Mouse (Mus musculus) kidney, adult 2 months (tissue): ENCODE results near the gene Slc4a3. TPM values are rescaled to one million over a fixed set of nuclear protein-coding genes. Genes with fewer than 3 reads are reported as not detected.

Experiments used
- DNase-seq: peaks from one replicate; pipeline ENCODE4 v3.0.0; 2021
- H3K27ac ChIP-seq: fragments of 200-500 bp; 2 replicates; pipeline ENCODE4 v1.5.1; 2012; ENCODE audit warnings: low read depth, low read length, control low read depth, inconsistent platforms; ENCODE audit not compliant: insufficient read depth
- H3K27me3 ChIP-seq: fragments of 200-500 bp; replicated peaks from 2 replicates; pipeline ENCODE4 v1.6.1; 2012; ENCODE audit warnings: mild to moderate bottlenecking, moderate library complexity, low read length, inconsistent platforms; ENCODE audit not compliant: control insufficient read depth, insufficient read depth
- H3K36me3 ChIP-seq: fragments of 200-500 bp; 2 replicates; pipeline ENCODE4 v1.6.1; 2012; ENCODE audit warnings: mild to moderate bottlenecking, moderate library complexity, low read length, inconsistent platforms; ENCODE audit not compliant: control insufficient read depth, insufficient read depth
- H3K4me1 ChIP-seq: fragments of 200-500 bp; 2 replicates; pipeline ENCODE4 v1.6.1; 2011; ENCODE audit warnings: low read length; ENCODE audit not compliant: control insufficient read depth, insufficient read depth
- H3K4me3 ChIP-seq: fragments of 200-500 bp; 2 replicates; pipeline ENCODE4 v1.5.1; 2011; ENCODE audit warnings: mild to moderate bottlenecking, low read depth, low read length, control low read depth; ENCODE audit not compliant: insufficient read depth
- CTCF ChIP-seq: fragments of 200-500 bp; conservative IDR thresholded peaks from 2 replicates; pipeline ENCODE4 v1.5.1; 2011; ENCODE audit warnings: low read depth, mild to moderate bottlenecking, control low read depth, low read length, moderate library complexity, mixed read lengths; ENCODE audit not compliant: insufficient read depth, insufficient read length
- POLR2A ChIP-seq: fragments of 200-500 bp; IDR thresholded peaks from one replicate; pipeline ENCODE4 v1.6.1; 2011; ENCODE audit warnings: low read depth, low read length, control low read depth
- whole genome bisulfite sequencing: fragments of 180-500 bp; shearing (Covaris S2); methylation state at CpG from one replicate; pipeline ENCODE4 v1.1.7; 2018; 5-methylcytosine and 5-hydroxymethylcytosine counted together
- polyA plus RNA-seq: library from polyadenylated mRNA; depleted of rRNA; stranded (reverse); fragments of >200 nt; gene quantifications from 2 replicates; pipeline ENCODE4 v1.2.3, GENCODE M21; 2012; rRNA removed

Gene Slc4a3
- polyA plus RNA-seq, 1 experiment: 14.2 TPM

DNA sequence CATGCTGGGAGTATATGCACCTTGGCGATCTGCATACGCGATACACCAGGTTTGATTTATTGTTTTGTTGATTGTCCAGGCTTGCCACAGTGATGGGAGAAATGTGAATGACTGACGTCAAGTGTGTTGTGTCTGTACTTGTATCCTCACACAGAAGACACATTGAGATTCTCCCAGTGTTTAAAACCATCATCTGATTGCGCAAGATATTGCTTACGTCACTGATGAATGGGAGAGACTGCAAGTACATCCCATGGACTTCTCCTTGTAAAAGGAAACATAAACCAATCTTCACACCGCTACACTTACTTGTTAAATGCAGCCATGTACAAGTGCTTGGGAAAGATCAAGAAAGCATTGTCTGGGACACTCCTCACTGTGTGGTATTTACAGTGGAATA, 62.2 kb downstream of the Slc4a3 start:
- Histone ChIP-seq H3K27me3 (no peaks in the 10 kb centered on the region), H3K36me3 (no peaks in the 10 kb centered on the region), H3K4me3 (no peak overlapping the region), H3K27ac (no peak overlapping the region), H3K4me1 (no peaks in the 10 kb centered on the region)
- 93% methylated on average over 7 of the region's 7 CpGs for WGBS
- TF ChIP-seq POLR2A: no peak
- no peak for DNase-seq

DNA sequence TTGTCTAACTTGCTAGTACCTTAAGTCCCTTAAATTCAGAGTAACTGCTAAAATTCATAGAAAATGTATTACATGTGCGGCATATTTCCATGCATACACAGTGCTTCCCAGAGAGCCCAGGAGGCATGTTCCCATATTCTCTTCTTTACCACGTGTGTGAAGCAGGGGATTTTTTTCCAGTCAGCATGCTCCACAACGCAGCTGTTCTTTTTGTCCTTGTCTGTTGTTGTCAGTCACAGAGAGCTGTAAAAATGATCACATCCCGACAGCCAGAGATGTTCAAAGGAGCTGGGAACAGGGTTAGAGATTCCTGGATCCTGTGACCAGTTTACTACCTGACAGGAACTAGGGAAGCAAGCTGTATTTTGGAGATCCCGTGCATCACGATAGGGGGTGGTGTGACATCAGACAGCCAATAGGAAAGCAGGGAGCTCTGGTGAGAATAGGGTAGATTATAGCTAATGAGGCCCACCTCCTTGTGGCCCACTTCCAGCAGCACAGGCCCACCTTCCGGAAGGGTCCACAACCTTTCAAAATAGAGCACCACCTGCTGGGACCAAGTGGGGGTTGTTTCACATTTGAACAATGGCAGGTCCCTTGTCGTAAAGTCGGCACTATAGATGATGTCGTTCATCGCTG, 62.7 kb downstream of the Slc4a3 start:
- 66% methylated on average over 11 of the region's 11 CpGs for WGBS
- no peak for TF ChIP-seq POLR2A
- no peak for TF ChIP-seq CTCF

DNA sequence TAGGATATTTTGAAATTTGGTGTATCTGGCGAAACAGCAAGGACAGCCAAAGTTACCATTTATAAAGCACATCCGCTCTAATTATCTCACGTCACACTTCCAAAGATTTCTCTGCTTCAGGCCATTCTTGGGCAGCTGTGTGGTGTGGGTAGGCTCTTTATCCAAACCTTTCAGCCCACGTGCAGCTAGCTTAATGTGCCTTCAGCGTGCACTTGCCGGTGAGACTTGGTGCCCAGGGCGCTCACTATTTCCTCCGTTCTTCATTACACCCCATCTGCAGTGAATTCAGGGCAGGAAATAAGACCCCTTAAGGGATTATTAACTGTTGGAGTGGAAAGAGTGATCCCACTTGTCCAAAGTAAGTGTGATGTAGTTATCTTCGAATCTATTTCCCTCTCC, 63.2 kb downstream of the Slc4a3 start:
- DNase-seq: no peak
- Histone ChIP-seq H3K4me3 (no peak overlapping the region), H3K36me3 (no peaks in the 10 kb centered on the region), H3K27me3 (no peaks in the 10 kb centered on the region), H3K4me1 (no peaks in the 10 kb centered on the region), H3K27ac (no peak overlapping the region)
- 79% methylated on average over 9 of the region's 9 CpGs for WGBS
- TF ChIP-seq POLR2A: no peak
- TF ChIP-seq CTCF: no peak

More for the DNA sequence above, 62.7 kb downstream of the Slc4a3 start:
- Histone ChIP-seq H3K4me3 (no peak overlapping the region), H3K27me3 (no peaks in the 10 kb centered on the region), H3K36me3 (no peaks in the 10 kb centered on the region), H3K4me1 (no peaks in the 10 kb centered on the region), H3K27ac (no peak overlapping the region)
- DNase-seq: no peak

DNA sequence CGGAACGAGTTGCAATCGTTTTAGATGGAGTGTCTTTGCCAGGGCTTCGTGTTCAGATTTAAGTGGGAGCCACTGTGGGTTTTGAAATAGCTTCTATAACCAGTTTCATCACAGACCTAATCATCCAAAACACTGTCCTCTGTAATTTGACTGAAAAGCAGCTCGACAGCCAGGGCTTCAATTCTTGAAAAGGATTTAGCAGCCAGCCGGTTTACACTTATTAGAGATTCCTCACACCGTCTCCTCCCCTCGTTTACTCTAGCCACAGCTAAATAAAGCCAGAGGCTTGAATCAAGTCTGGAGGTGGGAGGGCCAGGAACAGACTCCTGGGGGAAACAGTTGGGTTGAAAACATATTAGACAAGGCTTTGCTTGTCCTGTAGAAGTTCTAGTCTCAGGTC, 64.5 kb downstream of the Slc4a3 start:
- no peak for DNase-seq
- 48% methylated on average over 8 of the region's 8 CpGs for WGBS

More for the DNA sequence above, 64.5 kb downstream of the Slc4a3 start:
- Histone ChIP-seq H3K4me3 (no peak overlapping the region), H3K27ac (no peak overlapping the region), H3K27me3 (no peaks in the 10 kb centered on the region), H3K4me1 (no peaks in the 10 kb centered on the region), H3K36me3 (no peaks in the 10 kb centered on the region)
- TF ChIP-seq CTCF: no peak
- no peak for TF ChIP-seq POLR2A

Other genes with a start within 250 kb of the Slc4a3 start
- 117 and 124 TPM in 2 replicates for gene Dnpep, start 228.3 kb upstream of the Slc4a3 start, polyA plus RNA-seq
- 17.0 and 32.1 TPM in 2 replicates for gene Des, start 185.9 kb upstream of the Slc4a3 start, polyA plus RNA-seq
- 34.6 and 43.9 TPM in 2 replicates for gene Speg, start 171.0 kb upstream of the Slc4a3 start, polyA plus RNA-seq
- gene Gmppa, start 110.3 kb upstream of the Slc4a3 start, polyA plus RNA-seq: 82.4 and 95.0 TPM in 2 replicates
- 0.05 and 0.08 TPM in 2 replicates for gene Asic4, start 95.8 kb upstream of the Slc4a3 start, polyA plus RNA-seq
- gene Chpf, start 67.0 kb upstream of the Slc4a3 start, polyA plus RNA-seq: 31.6 and 51.9 TPM in 2 replicates
- gene Tmem198, start 66.7 kb upstream of the Slc4a3 start, polyA plus RNA-seq: 1.3 and 1.8 TPM in 2 replicates
- gene Obsl1, start 39.8 kb upstream of the Slc4a3 start, polyA plus RNA-seq: 6.4 and 8.9 TPM in 2 replicates
- 3.9 and 6.5 TPM in 2 replicates for gene Inha, start 39.2 kb upstream of the Slc4a3 start, polyA plus RNA-seq
- gene Stk11ip, start 24.7 kb upstream of the Slc4a3 start, polyA plus RNA-seq: 15.5 and 21.0 TPM in 2 replicates